Mouse (Mus musculus) midbrain, embryonic 11.5 days (tissue): ENCODE data around the gene Rbm18. TPM values are rescaled to one million over a fixed set of nuclear protein-coding genes. Genes with fewer than 3 reads are reported as not detected.
"Not testable (repeated sequence)": the region's sequence is repeated elsewhere in the genome, so short reads cannot be mapped to it uniquely, and the experiment has no call there.

Source experiments
- ATAC-seq: fragments of 200-750 bp; cut with Nextera tagmentation; 2 replicates; pipeline ENCODE4 v1.8.0; 2017; ENCODE audit warnings: moderate TSS enrichment, moderate library complexity; ENCODE audit not compliant: low FRiP score
- DNase-seq: peaks from one replicate; pipeline ENCODE4 v3.0.0; 2015; ENCODE audit warnings: low spot score; ENCODE audit errors: missing footprints
- H3K27ac ChIP-seq: fragments of 300-500 bp; sonication (generic); 2 replicates; pipeline ENCODE4 v1.5.1; 2014; ENCODE audit warnings: low read depth, low read length
- H3K27me3 ChIP-seq: fragments of 300-500 bp; sonication (generic); 2 replicates; pipeline ENCODE4 v1.6.1; 2014; ENCODE audit warnings: mild to moderate bottlenecking, low read length, moderate library complexity, mixed read lengths; ENCODE audit not compliant: control insufficient read depth, insufficient read depth
- H3K36me3 ChIP-seq: fragments of 300-500 bp; sonication (generic); 2 replicates; pipeline ENCODE4 v1.6.1; 2014; ENCODE audit warnings: mild to moderate bottlenecking, low read length, moderate library complexity, mixed read lengths; ENCODE audit not compliant: control insufficient read depth, insufficient read depth
- H3K4me1 ChIP-seq: fragments of 300-500 bp; sonication (generic); 2 replicates; pipeline ENCODE4 v1.6.1; 2014; ENCODE audit warnings: low read length; ENCODE audit not compliant: control insufficient read depth, insufficient read depth
- H3K4me2 ChIP-seq: fragments of 300-500 bp; sonication (generic); 2 replicates; pipeline ENCODE4 v1.6.1; 2014; ENCODE audit warnings: mild to moderate bottlenecking, moderate library complexity
- H3K4me3 ChIP-seq: fragments of 300-500 bp; sonication (generic); 2 replicates; pipeline ENCODE4 v1.5.1; 2014; ENCODE audit warnings: low read depth, low read length
- H3K9ac ChIP-seq: fragments of 300-500 bp; sonication (generic); 2 replicates; pipeline ENCODE4 v1.6.1; 2014; ENCODE audit warnings: low read length
- H3K9me3 ChIP-seq: fragments of 300-500 bp; sonication (generic); 2 replicates; pipeline ENCODE4 v1.6.1; 2016; ENCODE audit warnings: low read length; ENCODE audit not compliant: control insufficient read depth
- WGBS: fragments of 180-500 bp; shearing (Covaris S2); extraction: QIAGEN DNeasy Blood & Tissue Kit; methylation state at CpG from one replicate; pipeline ENCODE4 v1.1.7; 2014; 5-methylcytosine and 5-hydroxymethylcytosine counted together
- polyA plus RNA-seq: library from polyadenylated mRNA; unstranded; fragments of >200 nt; fragmentation: Nextera tagmentation; extraction: Ambion mirVana; gene quantifications from 2 replicates; pipeline ENCODE4 v1.2.1, GENCODE M21; 2014

Gene Rbm18
- 119 and 127 TPM in 2 replicates for polyA plus RNA-seq

DNA sequence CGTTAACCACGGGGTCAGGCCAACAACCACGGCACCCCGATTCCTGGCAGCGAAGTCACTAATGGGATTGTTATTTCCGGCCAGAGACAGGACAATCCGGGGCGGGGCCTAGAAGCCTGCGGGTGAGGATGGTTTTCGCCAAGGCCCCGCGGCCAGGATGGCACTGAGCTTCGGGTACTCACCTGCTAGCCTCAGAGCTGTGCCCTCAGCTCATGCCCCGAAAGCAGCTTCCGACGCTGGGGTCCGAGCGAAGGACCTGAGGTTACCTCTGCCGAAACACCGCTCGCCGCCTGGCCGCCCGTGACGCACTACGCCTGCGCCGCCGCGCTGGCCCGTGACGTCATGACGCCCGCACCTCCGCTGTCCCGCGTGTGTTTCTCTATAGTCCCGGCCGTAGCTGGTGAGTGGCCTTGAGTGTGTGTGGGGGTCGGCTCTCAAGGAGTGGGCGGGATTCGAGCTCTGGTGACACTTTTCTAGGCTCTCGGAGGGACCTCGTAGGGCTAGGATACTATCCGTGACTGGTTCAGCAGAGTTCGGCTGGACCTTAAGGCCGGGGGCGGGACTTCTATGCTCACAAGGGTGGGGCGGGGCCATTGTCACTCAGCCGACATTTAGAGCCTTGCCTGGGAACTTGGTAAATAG lies at the start of gene Rbm18, which contains the start of gene Mrrf:
Gene Rbm18, minus strand, starts transcription at position 474 of the 642 bp plus-strand sequence.
Gene Mrrf, plus strand, starts transcription at position 90 of the 642 bp plus-strand sequence.
- DNase-seq = peak; percentile 100
- Histone ChIP-seq H3K9ac (peak within 1 kb of the TSS; percentile 79), H3K9me3 (no peaks in the 10 kb centered on the region), H3K27me3 (no peaks in the 10 kb centered on the region), H3K4me2 (peak within 1 kb of the TSS; percentile 60), H3K4me1 (peaks cover 12% of the 10 kb centered on the region), H3K27ac (peak within 1 kb of the TSS; percentile 67; the same call in 1 of the 2 replicates), H3K36me3 (peaks cover 5% of the 10 kb centered on the region; the same call in 1 of the 2 replicates), H3K4me3 (peak within 1 kb of the TSS; percentile 69)
- under 1% methylated on average over 50 of the region's 50 CpGs for WGBS
- peak; percentile 99 for ATAC-seq

- Histone ChIP-seq H3K4me1 (no peaks in the 10 kb centered on the region), H3K36me3 (no peaks in the 10 kb centered on the region), H3K4me2 (no peak overlapping the region), H3K4me3 (no peak overlapping the region), H3K9me3 (no peaks in the 10 kb centered on the region), H3K27ac (no peak overlapping the region), H3K9ac (no peak overlapping the region), H3K27me3 (no peaks in the 10 kb centered on the region)
- DNase-seq (no peak), ATAC-seq (no peak)
- whole genome bisulfite sequencing = 67% methylated on average over 6 of the region's 6 CpGs
Observed at GRCm38 (mm10) chr2:36184876-36185275, 48.3 kb upstream of the Rbm18 start.

GRCm38 (mm10) chr2:36184192-36184591 lies 47.6 kb upstream of the Rbm18 start:
- ATAC-seq (no peak), DNase-seq (no peak)
- H3K4me2 ChIP-seq = no peak overlapping the region
- H3K9me3 ChIP-seq = no peaks in the 10 kb centered on the region
- H3K4me1 ChIP-seq = no peaks in the 10 kb centered on the region
- no peak overlapping the region for H3K9ac ChIP-seq
- no peaks in the 10 kb centered on the region for H3K27me3 ChIP-seq
- WGBS = 96% methylated on average over 2 of the region's 2 CpGs
- H3K4me3 ChIP-seq = no peak overlapping the region
- H3K27ac ChIP-seq = no peak overlapping the region
- H3K36me3 ChIP-seq = no peaks in the 10 kb centered on the region

DNA sequence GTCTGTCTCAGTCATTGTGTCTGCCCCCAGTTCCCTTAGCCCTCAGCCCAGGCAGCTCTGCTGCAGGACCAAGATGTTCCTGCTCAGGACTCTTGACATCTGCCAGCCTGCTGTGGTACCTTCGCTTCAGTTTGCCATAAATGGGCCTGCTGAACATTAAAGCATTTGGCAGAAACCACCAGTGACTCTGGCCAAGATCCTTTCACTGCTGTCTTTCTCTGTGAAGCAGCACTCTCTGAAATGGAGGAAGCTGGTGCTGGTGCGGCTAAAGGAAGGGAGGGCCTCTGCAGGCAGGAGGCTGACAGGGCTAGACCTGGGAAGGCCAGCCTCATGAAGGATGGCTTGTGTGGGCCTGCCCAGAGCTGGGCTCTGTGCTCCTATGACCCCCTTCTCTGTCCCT lies 46.7 kb upstream of the Rbm18 start:
- no peak for DNase-seq
- Histone ChIP-seq H3K27ac (no peak overlapping the region), H3K4me2 (no peak overlapping the region), H3K36me3 (no peaks in the 10 kb centered on the region), H3K4me3 (no peak overlapping the region), H3K4me1 (no peaks in the 10 kb centered on the region), H3K27me3 (no peaks in the 10 kb centered on the region), H3K9ac (no peak overlapping the region), H3K9me3 (no peaks in the 10 kb centered on the region)
- no peak for ATAC-seq
- 89% methylated on average over 2 of the region's 2 CpGs for WGBS

- H3K27ac ChIP-seq, H3K4me3 ChIP-seq, H3K27me3 ChIP-seq, H3K36me3 ChIP-seq, H3K9me3 ChIP-seq, H3K4me1 ChIP-seq, ATAC-seq, DNase-seq, H3K4me2 ChIP-seq, H3K9ac ChIP-seq: not testable (repeated sequence)
- WGBS = 83% methylated on average over 4 of the region's 4 CpGs
Observed at GRCm38 (mm10) chr2:36181587-36182368, 45.2 kb upstream of the Rbm18 start.

- Histone ChIP-seq H3K9me3 (no peaks in the 10 kb centered on the region), H3K27me3 (no peaks in the 10 kb centered on the region), H3K4me1 (no peaks in the 10 kb centered on the region), H3K4me2 (no peak overlapping the region), H3K9ac (no peak overlapping the region), H3K4me3 (no peak overlapping the region), H3K27ac (no peak overlapping the region), H3K36me3 (no peaks in the 10 kb centered on the region)
- ATAC-seq = no peak
- DNase-seq = no peak
- WGBS = 78% methylated on average over 3 of the region's 3 CpGs
Observed at GRCm38 (mm10) chr2:36179487-36179886, 42.9 kb upstream of the Rbm18 start.

DNA sequence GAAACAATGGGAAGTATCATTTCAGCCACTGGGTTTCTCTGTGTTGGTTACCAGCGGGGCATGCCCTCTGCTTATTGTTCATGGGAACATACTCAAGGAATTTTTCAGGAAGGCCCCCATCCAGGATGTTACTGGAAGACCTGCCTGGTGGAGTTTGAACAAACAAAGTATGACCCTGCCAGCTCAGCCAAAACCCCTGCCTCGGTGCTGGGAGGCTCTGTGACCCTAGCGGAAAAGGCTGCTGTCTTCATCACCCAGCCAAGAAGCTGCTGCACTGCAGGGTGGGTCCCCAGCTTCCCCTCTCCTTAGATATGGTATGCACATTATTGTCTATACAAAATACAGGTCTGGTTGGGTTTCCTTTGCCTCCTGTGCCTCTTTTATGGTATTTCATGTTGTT lies 36.0 kb upstream of the Rbm18 start:
- DNase-seq (peak; percentile 84), ATAC-seq (no peak)
- Histone ChIP-seq H3K27ac (no peak overlapping the region), H3K36me3 (no peaks in the 10 kb centered on the region), H3K27me3 (no peaks in the 10 kb centered on the region), H3K4me1 (no peaks in the 10 kb centered on the region), H3K4me2 (no peak overlapping the region), H3K9ac (no peak overlapping the region), H3K9me3 (no peaks in the 10 kb centered on the region), H3K4me3 (no peak overlapping the region)
- 75% methylated on average over 3 of the region's 3 CpGs for WGBS

DNA sequence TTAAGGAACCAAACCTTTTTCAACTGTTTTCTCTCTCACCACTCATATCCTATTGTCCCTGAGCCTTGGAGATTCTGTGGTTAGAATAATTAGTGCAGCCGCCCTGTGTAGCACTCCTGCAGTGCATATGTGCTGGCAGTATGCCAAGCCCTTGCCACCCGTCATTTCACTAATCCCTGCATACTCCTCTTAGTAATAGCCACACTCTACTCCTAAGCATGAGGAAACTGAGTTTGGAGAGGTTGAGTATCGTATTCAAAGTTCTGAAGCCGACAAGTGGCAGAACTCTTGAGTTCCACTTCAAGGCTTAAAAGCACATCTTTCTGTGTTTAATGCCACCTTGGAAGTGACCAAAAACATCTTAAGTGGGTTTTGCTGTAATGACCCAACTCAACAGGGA lies 35.6 kb upstream of the Rbm18 start:
- no peaks in the 10 kb centered on the region for H3K36me3 ChIP-seq
- H3K4me2 ChIP-seq = no peak overlapping the region
- no peak overlapping the region for H3K27ac ChIP-seq
- H3K27me3 ChIP-seq = no peaks in the 10 kb centered on the region
- WGBS = 78% methylated on average over 4 of the region's 4 CpGs
- no peak for ATAC-seq
- H3K4me3 ChIP-seq = no peak overlapping the region
- no peaks in the 10 kb centered on the region for H3K4me1 ChIP-seq
- DNase-seq = no peak
- no peak overlapping the region for H3K9ac ChIP-seq
- H3K9me3 ChIP-seq = no peaks in the 10 kb centered on the region

DNA sequence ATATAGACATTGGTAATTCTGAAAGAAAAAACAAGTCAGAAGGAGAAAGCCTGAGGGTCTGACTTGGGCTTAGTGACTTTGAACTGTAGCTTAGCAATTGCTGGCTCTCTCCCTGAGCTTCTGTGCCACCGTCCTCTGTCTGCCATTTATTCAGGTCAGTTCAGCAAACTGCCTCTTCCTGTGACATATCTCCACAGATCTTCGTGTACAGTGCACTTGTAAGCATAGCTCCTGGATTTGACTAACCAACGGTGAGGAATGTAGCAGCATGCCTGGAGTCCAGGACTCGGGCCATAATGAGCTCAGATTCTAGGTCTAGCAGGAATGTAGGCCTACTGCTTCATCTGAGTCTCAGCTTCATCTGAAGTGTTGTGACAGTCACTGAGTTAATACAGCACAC lies 32.6 kb upstream of the Rbm18 start:
- Histone ChIP-seq H3K4me3 (no peak overlapping the region), H3K27me3 (no peaks in the 10 kb centered on the region), H3K4me2 (no peak overlapping the region), H3K4me1 (no peaks in the 10 kb centered on the region), H3K27ac (no peak overlapping the region), H3K9me3 (no peaks in the 10 kb centered on the region), H3K9ac (no peak overlapping the region), H3K36me3 (no peaks in the 10 kb centered on the region)
- ATAC-seq = no peak
- 92% methylated on average over 4 of the region's 4 CpGs for WGBS
- no peak for DNase-seq
